Mouse (Mus musculus) urinary bladder, postnatal 36 days (tissue): ENCODE results near the gene Lypd3.

ENCODE experiments used
- DNase-seq, 2 experiments: peaks; one replicate each; pipeline ENCODE4 v3.0.0; 2022; ENCODE audit warnings: low spot score in 2 of 2, mixed read lengths in 1 of 2

The Lypd3 gene

GRCm38 (mm10) chr7:24636264-24636663 is at the start of gene Lypd3:
TSS of gene Lypd3 (plus strand) at chr7:24636550.
- DNase-seq: peak; percentile 62 to 67

- no peak for DNase-seq
Observed at GRCm38 (mm10) chr7:24586828-24587227, 49.5 kb upstream of the Lypd3 start.

GRCm38 (mm10) chr7:24587330-24588105 is 48.8 kb upstream of the Lypd3 start, which contains the start of the genes Ethe1 and Zfp575:
TSS of gene Ethe1 (plus strand) at chr7:24587543.
TSS of gene Zfp575 (minus strand) at chr7:24587641.
- peak; percentile 22 to 31 for DNase-seq

- DNase-seq: peak; percentile 50 to 62
Observed at GRCm38 (mm10) chr7:24588336-24588735, 48.0 kb upstream of the Lypd3 start.

- DNase-seq: no peak
Observed at GRCm38 (mm10) chr7:24591735-24592134, 44.6 kb upstream of the Lypd3 start.

- no peak for DNase-seq
Observed at GRCm38 (mm10) chr7:24592163-24592562, 44.2 kb upstream of the Lypd3 start.

- no peak for DNase-seq
Observed at GRCm38 (mm10) chr7:24592781-24593180, 43.6 kb upstream of the Lypd3 start.

- peak; percentile 66 to 75 for DNase-seq
Observed at GRCm38 (mm10) chr7:24593621-24594308, 42.6 kb upstream of the Lypd3 start.

- DNase-seq: no peak
Observed at GRCm38 (mm10) chr7:24594309-24594803, 42.0 kb upstream of the Lypd3 start.

GRCm38 (mm10) chr7:24595464-24595863 is 40.9 kb upstream of the Lypd3 start:
- no peak for DNase-seq

GRCm38 (mm10) chr7:24598121-24598520 is 38.2 kb upstream of the Lypd3 start:
- DNase-seq: no peak

- peak in 1 of 2 experiments; percentile 26 for DNase-seq
Observed at GRCm38 (mm10) chr7:24599211-24600067, 36.9 kb upstream of the Lypd3 start.

GRCm38 (mm10) chr7:24600941-24601597 is 35.3 kb upstream of the Lypd3 start:
- DNase-seq: peak; percentile 91 to 95

- DNase-seq: no peak
Observed at GRCm38 (mm10) chr7:24605561-24605960, 30.8 kb upstream of the Lypd3 start.

GRCm38 (mm10) chr7:24606046-24606445 is 30.3 kb upstream of the Lypd3 start:
- DNase-seq: no peak

- peak in 1 of 2 experiments; percentile 43 for DNase-seq
Observed at GRCm38 (mm10) chr7:24608017-24608416, 28.3 kb upstream of the Lypd3 start.

GRCm38 (mm10) chr7:24608561-24608960 is 27.8 kb upstream of the Lypd3 start:
- no peak for DNase-seq

- peak; percentile 63 to 68 for DNase-seq
Observed at GRCm38 (mm10) chr7:24610144-24610878, 26.0 kb upstream of the Lypd3 start, which contains the start of gene Phldb3. TSS of gene Phldb3 (plus strand) at chr7:24610763.

GRCm38 (mm10) chr7:24610879-24611494 is 25.4 kb upstream of the Lypd3 start:
- DNase-seq: peak; percentile 96 to 98

- no peak for DNase-seq
Observed at GRCm38 (mm10) chr7:24611709-24612108, 24.6 kb upstream of the Lypd3 start.
